Mouse (Mus musculus) hindbrain, embryonic 13.5 days (tissue): ENCODE measurements around the gene Tmem74b. TPM values are rescaled to one million over a fixed set of nuclear protein-coding genes. Genes with fewer than 3 reads are reported as not detected.
A peak's percentile ranks its signal among the peaks of the same experiment; 100 is the strongest.

Source experiments
- ATAC-seq: fragments of 200-750 bp; cut with Nextera tagmentation; 2 replicates; pipeline ENCODE4 v1.8.0; 2017; ENCODE audit warnings: moderate TSS enrichment; ENCODE audit not compliant: low FRiP score
- H3K27ac ChIP-seq: fragments of 300-500 bp; sonication (generic); 2 replicates; pipeline ENCODE4 v1.5.1; 2015; ENCODE audit warnings: inconsistent platforms, mild to moderate bottlenecking, moderate library complexity
- H3K27me3 ChIP-seq: fragments of 300-500 bp; sonication (generic); 2 replicates; pipeline ENCODE4 v1.6.1; 2015; ENCODE audit warnings: mild to moderate bottlenecking, inconsistent platforms
- H3K36me3 ChIP-seq: fragments of 300-500 bp; sonication (generic); 2 replicates; pipeline ENCODE4 v1.6.1; 2015; ENCODE audit warnings: mild to moderate bottlenecking, inconsistent platforms
- H3K4me1 ChIP-seq: fragments of 300-500 bp; sonication (generic); replicated peaks from 2 replicates; pipeline ENCODE4 v1.6.1; 2015; ENCODE audit warnings: inconsistent platforms
- H3K4me2 ChIP-seq: fragments of 300-500 bp; sonication (generic); 2 replicates; pipeline ENCODE4 v1.6.1; 2015; ENCODE audit warnings: inconsistent platforms, mild to moderate bottlenecking, moderate library complexity
- H3K4me3 ChIP-seq: fragments of 300-500 bp; sonication (generic); 2 replicates; pipeline ENCODE4 v1.5.1; 2015; ENCODE audit warnings: mild to moderate bottlenecking, inconsistent platforms
- H3K9ac ChIP-seq: fragments of 300-500 bp; sonication (generic); 2 replicates; pipeline ENCODE4 v1.6.1; 2015; ENCODE audit warnings: mild to moderate bottlenecking, inconsistent platforms
- H3K9me3 ChIP-seq: fragments of 300-500 bp; sonication (generic); 2 replicates; pipeline ENCODE4 v1.6.1; 2016; ENCODE audit warnings: inconsistent platforms
- WGBS: fragments of 180-500 bp; shearing (Covaris S2); methylation state at CpG from one replicate; pipeline ENCODE4 v1.1.7; 2015; 5-methylcytosine and 5-hydroxymethylcytosine counted together
- polyA plus RNA-seq: library from polyadenylated mRNA; unstranded; fragments of >200 nt; fragmentation: Nextera tagmentation; extraction: Ambion mirVana; gene quantifications from 2 replicates; pipeline ENCODE4 v1.2.1, GENCODE M21; 2015

Gene Tmem74b
- 20.6 and 22.1 TPM in 2 replicates for polyA plus RNA-seq

DNA sequence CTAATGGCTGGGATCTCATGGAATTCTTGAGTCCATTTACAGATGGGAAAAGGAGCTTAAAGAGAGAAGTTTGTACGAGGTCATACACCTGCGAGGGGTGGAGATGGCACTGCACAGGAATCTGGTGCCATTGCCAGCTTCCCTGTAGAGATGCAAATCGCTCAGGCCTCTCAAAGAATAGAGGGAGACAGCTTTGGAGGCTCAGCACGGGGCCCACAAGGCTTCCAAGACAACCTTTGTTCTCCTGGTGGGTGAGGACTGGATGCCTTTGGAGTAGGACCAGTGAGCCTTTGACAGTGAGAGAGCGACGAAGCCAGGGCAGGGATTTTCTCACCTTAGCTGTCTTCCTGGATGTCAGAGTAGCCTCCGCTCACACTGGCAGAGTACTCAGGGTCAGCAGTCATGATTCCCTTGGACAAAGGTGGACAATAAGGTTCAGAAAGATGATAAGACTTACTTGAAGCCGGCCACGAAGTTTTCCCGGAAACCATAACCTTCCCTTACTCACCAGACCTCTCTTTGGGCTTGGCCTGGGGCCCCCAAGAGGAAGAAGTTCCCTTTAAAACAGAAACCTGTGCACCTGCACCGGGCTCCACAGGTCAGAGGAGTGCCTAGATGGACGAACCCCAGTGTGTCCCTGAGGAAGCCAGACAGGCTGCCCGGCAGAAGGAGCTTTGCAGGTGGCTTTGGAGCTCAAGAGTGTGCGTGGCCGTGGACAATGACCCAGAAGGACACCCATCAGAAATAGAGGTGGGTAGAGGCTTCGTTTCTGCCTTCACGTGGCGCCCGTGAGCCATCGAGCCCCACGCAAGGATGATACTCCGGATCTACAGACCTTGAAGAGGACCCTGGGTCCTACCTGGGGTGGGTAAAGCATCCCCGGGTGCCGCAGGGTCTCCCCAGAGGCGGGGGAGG lies at the start of gene Tmem74b:
Gene Tmem74b (plus strand): TSS at position 778 of the 915 bp plus-strand sequence.
- Histone ChIP-seq H3K9ac (peak within 1 kb of the TSS; percentile 94), H3K4me3 (peak within 1 kb of the TSS; percentile 85), H3K27me3 (peaks cover 19% of the 10 kb centered on the region; the same call in 1 of the 2 replicates), H3K36me3 (peaks cover 11% of the 10 kb centered on the region), H3K9me3 (no peaks in the 10 kb centered on the region), H3K4me2 (peak within 1 kb of the TSS; percentile 90), H3K4me1 (peaks cover 33% of the 10 kb centered on the region), H3K27ac (peak within 1 kb of the TSS; percentile 83)
- no peak for ATAC-seq
- WGBS: 3% methylated on average over 24 of the region's 25 CpGs

DNA sequence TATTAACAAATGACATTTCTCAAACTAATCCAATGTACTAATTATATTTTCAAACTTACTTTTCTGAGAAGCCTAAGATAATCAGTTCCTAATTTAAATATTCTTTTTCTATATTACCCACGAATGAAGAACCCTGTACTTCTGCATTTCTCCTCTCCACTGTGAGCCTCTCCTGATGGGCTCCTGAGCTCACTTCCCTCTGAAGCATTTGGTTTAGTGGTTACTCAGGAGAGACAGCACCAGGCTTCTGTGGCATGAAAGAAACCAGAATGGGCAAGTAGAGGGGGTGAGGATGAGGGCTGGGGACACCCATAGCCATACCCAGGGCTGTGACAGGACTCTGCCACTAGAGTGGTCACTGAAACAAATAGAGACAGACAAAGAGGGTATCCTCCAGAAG lies 49.8 kb upstream of the Tmem74b start:
- ATAC-seq: no peak
- 66% methylated on average over 1 of the region's 1 CpGs for WGBS
- H3K4me3 ChIP-seq: no peak overlapping the region

DNA sequence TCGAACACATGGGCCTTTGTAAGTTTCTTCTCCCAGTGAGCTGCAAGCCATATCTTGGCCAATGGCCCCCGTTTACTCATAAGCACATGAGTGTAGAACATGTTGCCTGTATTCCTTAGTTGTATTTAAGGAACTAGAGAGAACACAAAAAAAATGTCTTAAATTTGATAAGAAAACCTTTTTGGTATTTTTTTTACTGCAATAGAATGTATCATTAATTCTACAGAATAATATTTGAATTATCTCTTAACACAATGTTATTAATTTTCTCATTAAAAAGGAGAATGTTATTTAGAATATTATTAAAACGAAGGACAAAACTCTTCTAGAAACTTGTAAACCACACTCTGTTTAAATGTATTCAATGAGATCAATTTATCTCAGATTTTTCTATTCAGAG lies 33.4 kb upstream of the Tmem74b start, which contains the start of gene Rad21l:
Gene Rad21l (minus strand): TSS at position 101 of the 400 bp plus-strand sequence.
- Histone ChIP-seq H3K36me3 (no peaks in the 10 kb centered on the region), H3K27me3 (peaks cover 8% of the 10 kb centered on the region), H3K4me3 (no peak within 1 kb of the TSS), H3K9ac (no peak within 1 kb of the TSS), H3K9me3 (no peaks in the 10 kb centered on the region), H3K27ac (no peak within 1 kb of the TSS), H3K4me2 (no peak within 1 kb of the TSS), H3K4me1 (peaks cover 7% of the 10 kb centered on the region)
- no peak for ATAC-seq
- WGBS: 81% methylated on average over 3 of the region's 3 CpGs

More for the DNA sequence above, 49.8 kb upstream of the Tmem74b start:
- Histone ChIP-seq H3K9me3 (no peaks in the 10 kb centered on the region), H3K4me2 (no peak overlapping the region), H3K27me3 (no peaks in the 10 kb centered on the region), H3K9ac (no peak overlapping the region), H3K4me1 (no peaks in the 10 kb centered on the region), H3K36me3 (no peaks in the 10 kb centered on the region), H3K27ac (no peak overlapping the region)

DNA sequence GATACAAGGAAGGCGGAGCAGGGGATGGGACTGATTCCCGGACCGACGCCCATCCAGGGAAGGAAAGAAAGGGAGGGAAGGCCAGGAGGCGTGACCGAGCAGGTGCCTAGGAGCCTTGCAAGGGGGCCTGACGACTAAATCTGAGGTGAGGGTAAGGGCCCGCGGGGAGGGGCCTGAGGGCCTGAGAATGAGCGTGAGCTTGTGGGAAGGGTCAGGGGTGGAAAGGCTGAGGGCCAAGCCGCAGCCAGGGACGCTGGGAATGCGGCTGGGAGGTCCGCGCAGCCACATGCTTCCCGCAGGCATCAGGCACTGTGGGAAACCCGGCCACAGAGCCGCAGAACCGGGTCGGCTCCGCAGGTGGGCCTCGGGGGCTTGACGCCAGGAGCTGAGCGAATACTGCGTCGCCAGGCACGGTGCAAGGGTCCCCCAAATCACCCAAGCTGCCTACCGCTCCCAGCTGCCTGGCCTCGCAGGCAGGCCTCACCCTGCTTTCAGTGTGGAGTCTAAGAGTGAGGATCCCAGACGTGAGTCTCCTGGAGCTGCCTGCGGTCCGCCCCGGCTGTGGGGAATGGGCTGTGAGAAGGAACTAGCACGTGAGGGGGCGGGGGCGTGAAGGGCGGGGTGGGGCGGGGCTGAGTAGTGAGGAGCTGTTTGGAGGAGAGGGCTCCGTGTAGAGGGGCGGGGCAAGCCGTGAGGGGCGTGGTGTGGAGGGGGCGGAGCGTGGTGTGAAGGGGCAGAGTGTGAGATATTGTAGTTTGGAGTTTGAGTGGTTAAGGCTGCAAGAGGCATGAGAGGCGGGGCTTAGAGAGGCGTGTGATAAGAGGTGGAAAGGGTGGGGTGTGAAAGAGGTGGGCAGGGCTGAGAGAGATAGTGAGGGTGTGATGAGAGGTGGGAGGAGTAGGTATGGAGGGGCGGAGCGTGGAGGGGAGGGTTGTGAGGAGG lies 31.5 kb upstream of the Tmem74b start:
- ATAC-seq: peak; percentile 69
- no peak overlapping the region for H3K27ac ChIP-seq
- H3K9me3 ChIP-seq: no peaks in the 10 kb centered on the region
- peaks cover 15% of the 10 kb centered on the region for H3K27me3 ChIP-seq
- no peak overlapping the region for H3K9ac ChIP-seq
- H3K4me1 ChIP-seq: peaks cover 7% of the 10 kb centered on the region
- WGBS: 38% methylated on average over 48 of the region's 48 CpGs
- H3K4me2 ChIP-seq: peak overlapping the region; percentile 43
- peak overlapping the region; percentile 19 for H3K4me3 ChIP-seq
- H3K36me3 ChIP-seq: no peaks in the 10 kb centered on the region

DNA sequence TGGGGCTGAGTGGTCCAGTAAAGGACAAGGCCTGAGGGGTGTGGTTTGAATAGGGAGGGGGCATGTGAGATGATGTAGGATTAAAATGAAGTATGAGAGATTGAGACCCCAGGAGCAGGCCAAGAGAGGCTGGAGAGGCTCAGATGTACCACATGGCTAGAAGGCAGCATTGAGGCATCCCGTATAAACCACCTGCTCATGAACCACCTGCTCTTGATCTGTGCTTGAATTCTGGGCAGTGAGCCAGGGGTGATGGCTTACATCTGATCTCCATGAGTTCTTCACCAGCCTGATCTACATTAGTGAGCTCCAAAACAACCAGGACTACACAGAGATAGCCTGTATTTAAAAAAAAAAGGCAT lies 30.9 kb upstream of the Tmem74b start:
- 59% methylated on average over 1 of the region's 1 CpGs for WGBS
- peaks cover 7% of the 10 kb centered on the region for H3K4me1 ChIP-seq
- H3K36me3 ChIP-seq: no peaks in the 10 kb centered on the region
- no peak overlapping the region for H3K27ac ChIP-seq
- ATAC-seq: peak; percentile 57; the same call in 1 of the 2 replicates
- H3K9ac ChIP-seq: no peak overlapping the region
- peaks cover 15% of the 10 kb centered on the region for H3K27me3 ChIP-seq
- H3K9me3 ChIP-seq: no peaks in the 10 kb centered on the region
- H3K4me3 ChIP-seq: no peak overlapping the region
- no peak overlapping the region for H3K4me2 ChIP-seq

DNA sequence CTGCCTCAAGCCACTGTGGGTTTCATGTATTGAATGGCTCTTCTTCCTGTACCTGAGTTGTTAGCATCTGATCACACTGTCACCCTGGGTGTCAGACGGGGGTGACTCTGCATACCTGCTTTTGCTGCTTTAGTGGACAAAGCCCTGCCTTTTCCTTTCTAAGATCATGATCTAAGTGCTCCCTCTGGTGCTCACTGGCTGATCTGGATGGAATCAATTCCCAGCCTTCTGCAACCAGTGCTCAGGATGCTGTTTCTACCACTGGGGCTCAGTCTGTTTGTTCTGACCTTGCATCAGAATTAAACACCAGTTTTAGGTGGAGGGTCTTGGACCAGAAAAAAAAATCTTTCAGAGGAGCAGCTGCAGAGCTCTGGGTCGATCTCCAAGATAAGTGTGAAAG lies 25.6 kb upstream of the Tmem74b start:
- Histone ChIP-seq H3K27me3 (0 out of 2 replicates have a peak, but pooled peaks cover 7% of the 10 kb centered on the region), H3K4me2 (no peak overlapping the region), H3K27ac (no peak overlapping the region), H3K9me3 (no peaks in the 10 kb centered on the region), H3K4me3 (no peak overlapping the region), H3K4me1 (no peaks in the 10 kb centered on the region), H3K9ac (no peak overlapping the region), H3K36me3 (no peaks in the 10 kb centered on the region)
- 59% methylated on average over 2 of the region's 2 CpGs for WGBS
- ATAC-seq: 0 out of 2 replicates have a peak, but pooled peaks have one; percentile 68

DNA sequence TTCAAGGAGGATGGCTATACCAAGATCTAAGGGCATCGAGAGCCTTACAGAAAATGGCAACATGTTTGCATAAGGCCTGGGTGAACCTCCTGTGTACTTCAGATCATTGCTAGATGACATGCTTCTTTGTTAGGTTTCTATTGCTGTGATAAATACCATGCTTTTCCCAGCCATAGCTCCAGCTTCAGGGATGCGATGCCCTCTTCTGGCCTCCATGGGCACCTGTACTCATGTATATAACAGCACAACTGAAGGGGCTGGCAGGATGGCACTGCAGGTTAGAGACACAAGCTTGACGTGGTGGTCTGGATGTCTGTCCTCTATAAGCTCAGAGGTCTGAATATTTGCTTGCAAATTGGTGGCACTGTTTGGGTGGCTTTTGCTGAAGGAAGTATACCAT lies 19.5 kb upstream of the Tmem74b start:
- peak; percentile 86; the same call in 1 of the 2 replicates for ATAC-seq
- Histone ChIP-seq H3K27ac (no peak overlapping the region), H3K36me3 (no peaks in the 10 kb centered on the region), H3K4me1 (no peaks in the 10 kb centered on the region), H3K27me3 (no peaks in the 10 kb centered on the region), H3K9ac (no peak overlapping the region), H3K4me3 (no peak overlapping the region), H3K4me2 (no peak overlapping the region), H3K9me3 (no peaks in the 10 kb centered on the region)
- WGBS: 60% methylated on average over 3 of the region's 3 CpGs

DNA sequence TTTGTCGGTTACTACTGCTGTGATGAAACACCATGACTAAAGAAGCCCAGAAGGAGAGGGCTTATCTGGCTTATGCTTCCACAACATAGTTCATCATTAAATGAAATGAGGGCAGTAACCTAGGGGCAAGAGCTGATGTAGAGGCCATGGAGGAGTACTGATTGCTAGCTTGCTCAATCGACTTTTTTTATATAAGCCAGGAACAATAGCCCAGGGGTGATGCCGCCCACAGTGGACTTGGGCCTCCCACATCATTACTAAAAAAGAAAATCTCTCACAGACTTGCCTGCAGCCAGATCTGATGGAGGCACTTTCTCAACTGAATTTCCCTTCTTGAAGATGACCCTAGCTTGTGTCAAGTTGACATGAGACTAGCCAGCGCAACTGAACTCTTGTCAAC lies 18.8 kb upstream of the Tmem74b start:
- Histone ChIP-seq H3K4me1 (no peaks in the 10 kb centered on the region), H3K27ac (no peak overlapping the region), H3K27me3 (no peaks in the 10 kb centered on the region), H3K4me2 (no peak overlapping the region), H3K4me3 (no peak overlapping the region), H3K9me3 (no peaks in the 10 kb centered on the region), H3K36me3 (no peaks in the 10 kb centered on the region), H3K9ac (no peak overlapping the region)
- ATAC-seq: no peak
- 88% methylated on average over 4 of the region's 4 CpGs for WGBS

DNA sequence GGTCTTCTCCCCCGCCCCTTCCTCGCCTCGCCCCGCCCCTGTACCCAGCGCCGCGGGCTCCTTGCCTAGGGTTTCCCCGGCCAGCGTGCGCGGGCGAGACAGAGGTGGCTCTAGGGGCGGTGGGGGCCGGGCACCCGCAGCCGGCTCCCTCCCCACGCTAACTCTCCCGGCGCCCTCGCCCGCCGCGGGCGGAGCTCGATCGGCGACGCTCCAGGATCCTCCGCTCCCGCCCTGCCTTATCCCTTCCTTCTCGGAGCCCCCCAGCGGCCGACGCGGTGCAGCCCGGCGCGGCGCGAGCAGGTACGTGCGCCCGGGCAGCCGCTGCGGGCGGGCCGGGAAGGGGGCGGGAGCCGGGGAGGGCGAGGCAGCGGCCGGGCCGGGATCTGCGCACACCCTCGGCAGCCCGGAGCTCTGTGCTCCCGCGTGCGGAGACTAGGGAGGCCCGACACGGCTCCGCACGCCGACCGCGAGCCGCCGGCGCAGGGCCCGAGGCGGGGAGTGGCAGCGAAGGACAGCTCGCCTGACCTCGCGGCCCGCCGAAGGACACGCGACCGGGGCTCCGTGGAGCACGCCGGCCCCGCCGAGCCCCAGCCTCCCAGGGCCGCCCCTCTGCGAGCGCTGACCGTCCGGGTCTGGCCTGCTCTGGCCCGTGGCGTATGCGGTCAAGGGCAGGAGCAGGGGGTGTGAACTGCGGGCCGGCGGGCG lies 490 bp downstream of the Tmem74b start:
- Histone ChIP-seq H3K27ac (peak overlapping the region; percentile 83), H3K4me2 (peak overlapping the region; percentile 90), H3K4me3 (peak overlapping the region; percentile 85), H3K9ac (peak overlapping the region; percentile 94), H3K4me1 (peaks cover 33% of the 10 kb centered on the region), H3K36me3 (peaks cover 19% of the 10 kb centered on the region), H3K27me3 (peaks cover 19% of the 10 kb centered on the region; the same call in 1 of the 2 replicates), H3K9me3 (no peaks in the 10 kb centered on the region)
- peak; percentile 86 for ATAC-seq
- WGBS: under 1% methylated on average over 69 of the region's 97 CpGs

DNA sequence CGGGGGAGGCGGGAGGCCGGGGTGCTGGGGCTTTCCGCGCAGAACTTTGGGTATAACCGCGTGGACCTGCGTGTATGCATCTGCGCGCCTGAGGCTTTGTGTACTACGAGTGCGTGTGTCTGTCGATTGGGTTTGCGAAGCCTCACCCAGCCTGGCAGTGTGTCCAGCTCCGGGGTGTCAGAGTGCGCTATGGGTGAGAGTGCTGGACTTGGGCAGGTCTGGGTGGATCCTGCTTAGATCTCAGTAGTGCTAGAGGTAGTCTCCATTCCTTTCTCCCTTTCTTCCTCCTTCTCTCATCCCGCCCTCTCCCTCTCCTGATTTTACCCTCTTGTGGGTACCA lies 1.0 kb downstream of the Tmem74b start:
- Histone ChIP-seq H3K36me3 (peaks cover 24% of the 10 kb centered on the region), H3K9me3 (no peaks in the 10 kb centered on the region), H3K9ac (peak overlapping the region; percentile 94), H3K4me3 (peak overlapping the region; percentile 85), H3K27ac (peak overlapping the region; percentile 83), H3K27me3 (peaks cover 19% of the 10 kb centered on the region; the same call in 1 of the 2 replicates), H3K4me2 (peak overlapping the region; percentile 90), H3K4me1 (peaks cover 33% of the 10 kb centered on the region)
- WGBS: 1% methylated on average over 17 of the region's 17 CpGs
- ATAC-seq: peak; percentile 57

DNA sequence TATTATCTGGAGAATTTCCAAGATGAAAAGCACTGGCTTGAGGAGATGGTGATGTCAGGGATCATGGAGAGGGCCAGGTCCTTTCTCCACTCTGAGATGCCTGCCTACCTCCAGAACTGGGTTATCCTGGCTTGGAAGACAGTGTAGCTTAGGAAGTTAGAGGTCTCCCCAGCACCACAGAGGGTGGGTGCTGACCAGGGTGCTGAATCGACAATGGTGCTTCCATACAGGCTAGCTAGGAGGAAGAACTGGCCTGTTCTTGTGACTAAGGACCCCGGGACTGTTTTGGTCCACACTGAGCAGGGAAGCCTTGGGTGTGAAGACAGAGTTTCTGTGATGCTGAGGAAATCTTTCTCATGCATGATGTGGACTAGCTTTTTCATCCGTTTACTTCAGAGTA lies 10.8 kb downstream of the Tmem74b start:
- WGBS: 42% methylated on average over 3 of the region's 3 CpGs
- no peak overlapping the region for H3K4me2 ChIP-seq
- H3K4me1 ChIP-seq: no peaks in the 10 kb centered on the region
- no peaks in the 10 kb centered on the region for H3K9me3 ChIP-seq
- no peak for ATAC-seq
- no peaks in the 10 kb centered on the region for H3K27me3 ChIP-seq
- H3K36me3 ChIP-seq: peaks cover 58% of the 10 kb centered on the region
- no peak overlapping the region for H3K4me3 ChIP-seq
- H3K27ac ChIP-seq: no peak overlapping the region
- H3K9ac ChIP-seq: no peak overlapping the region
